Mouse (Mus musculus): ENCODE data around the gene Kctd15. TPM values are rescaled to one million over a fixed set of nuclear protein-coding genes. Genes with fewer than 3 reads are reported as not detected.

Gene Kctd15
- polyA plus RNA-seq, 2 experiments = 0.14 to 1.2 TPM

- Histone ChIP-seq H3K27ac (no peak overlapping the region), H3K4me2 (ENCODE audit: low read depth) (no peak overlapping the region), H3K4me1 (replicated peaks; ENCODE audit: control insufficient read depth in 2 of 2, insufficient read depth in 2 of 2, low read length in 1 of 2) (no peaks in the 10 kb centered on the region; a peak in 1 of 4 replicates), H3K9me3 (ENCODE audit: control insufficient read depth, low read length) (no peaks in the 10 kb centered on the region), H3K27me3 (ENCODE audit: control insufficient read depth, insufficient read depth, low read length) (peaks cover 16% of the 10 kb centered on the region), H3K4me3 (ENCODE audit: insufficient read depth in 1 of 2, low read depth in 2 of 2, low read length in 2 of 2) (no peak overlapping the region), H3K36me3 (replicated peaks; ENCODE audit: control insufficient read depth, insufficient read depth, low read depth) (no peaks in the 10 kb centered on the region), H3K9ac (replicated peaks) (no peak overlapping the region)
- DNase-seq (ENCODE audit: low read depth in 3 of 3, low spot score in 3 of 3) (no peak), ATAC-seq (ENCODE audit: insufficient read depth) (peak; percentile 37; the same call in 1 of the 2 replicates)
- 47% methylated on average over 6 of the region's 6 CpGs for WGBS (ENCODE audit: insufficient replicate concordance)
- TF ChIP-seq EP300 (IDR thresholded peaks at IDR 0.05; ENCODE audit: low read depth) = no peak
- no peak for TF ChIP-seq CTCF (IDR thresholded peaks at IDR 0.05; ENCODE audit: low read depth)
These were observed 3.0 kb upstream of the Kctd15 start for GRCm38 (mm10) chr7:34659386-34660085.

GRCm38 (mm10) chr7:34655086-34655839, 1.3 kb downstream of the Kctd15 start:
- H3K4me1 ChIP-seq (replicated peaks; ENCODE audit: control insufficient read depth in 2 of 2, insufficient read depth in 2 of 2, low read length in 1 of 2) = no peaks in the 10 kb centered on the region; a peak in 1 of 4 replicates
- under 1% methylated on average over 50 of the region's 74 CpGs for WGBS (ENCODE audit: insufficient replicate concordance)
- DNase-seq (ENCODE audit: low read depth in 3 of 3, low spot score in 3 of 3) (peak in 1 of 3 experiments; percentile 30), ATAC-seq (ENCODE audit: insufficient read depth) (peak; percentile 59)
- H3K27ac ChIP-seq = no peak overlapping the region
- no peak overlapping the region for H3K9ac ChIP-seq (replicated peaks)
- peaks cover 38% of the 10 kb centered on the region for H3K27me3 ChIP-seq (ENCODE audit: control insufficient read depth, insufficient read depth, low read length)
- no peaks in the 10 kb centered on the region for H3K9me3 ChIP-seq (ENCODE audit: control insufficient read depth, low read length)
- TF ChIP-seq CTCF (IDR thresholded peaks at IDR 0.05; ENCODE audit: low read depth) (peak; percentile 70), EP300 (IDR thresholded peaks at IDR 0.05; ENCODE audit: low read depth) (no peak)
- H3K4me2 ChIP-seq (ENCODE audit: low read depth) = peak overlapping the region; percentile 62
- H3K4me3 ChIP-seq (ENCODE audit: insufficient read depth in 1 of 2, low read depth in 2 of 2, low read length in 2 of 2) = peak overlapping the region; percentile 41 to 52
- H3K36me3 ChIP-seq (replicated peaks; ENCODE audit: control insufficient read depth, insufficient read depth, low read depth) = no peaks in the 10 kb centered on the region

DNA sequence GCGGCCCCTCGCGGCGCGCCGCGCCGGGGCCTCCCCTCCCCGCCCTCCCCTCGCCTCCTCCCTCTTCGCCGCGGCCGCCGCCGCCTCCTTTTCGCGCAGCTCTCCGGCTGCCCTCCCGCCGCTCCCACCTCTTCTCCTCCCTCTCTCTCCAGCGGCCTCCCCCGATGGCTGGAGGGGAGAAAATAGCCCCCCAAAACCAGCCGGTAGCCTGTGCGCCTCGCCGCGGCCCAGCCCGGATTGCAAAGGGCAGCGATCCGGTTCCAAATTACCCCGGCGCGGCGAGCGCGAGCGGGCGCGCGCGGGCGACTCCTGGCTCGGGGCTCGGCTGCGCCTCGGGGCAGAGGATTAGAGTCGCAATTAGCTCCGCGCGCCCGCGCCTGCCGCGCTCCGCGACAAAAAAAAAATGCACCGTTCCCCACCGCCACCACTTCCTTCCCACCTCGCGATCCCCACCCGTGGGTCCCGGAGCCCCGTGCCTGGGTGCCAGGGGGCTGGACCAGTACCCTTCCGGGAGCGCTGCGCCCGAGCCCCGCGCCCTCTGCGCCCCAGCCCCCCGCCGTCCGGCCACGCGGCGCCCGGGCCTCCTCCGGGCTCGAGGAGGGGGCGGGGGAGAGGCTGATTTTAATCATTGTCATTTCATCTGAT, 2.0 kb downstream of the Kctd15 start:
- TF ChIP-seq CTCF (IDR thresholded peaks at IDR 0.05; ENCODE audit: low read depth) (no peak), EP300 (IDR thresholded peaks at IDR 0.05; ENCODE audit: low read depth) (no peak)
- Histone ChIP-seq H3K4me3 (ENCODE audit: insufficient read depth in 1 of 2, low read depth in 2 of 2, low read length in 2 of 2) (peak overlapping the region; percentile 20 to 52), H3K9ac (replicated peaks) (no peak overlapping the region), H3K36me3 (replicated peaks; ENCODE audit: control insufficient read depth, insufficient read depth, low read depth) (no peaks in the 10 kb centered on the region), H3K4me2 (ENCODE audit: low read depth) (peak overlapping the region; percentile 62), H3K27ac (no peak overlapping the region), H3K9me3 (ENCODE audit: control insufficient read depth, low read length) (no peaks in the 10 kb centered on the region), H3K27me3 (ENCODE audit: control insufficient read depth, insufficient read depth, low read length) (peaks cover 38% of the 10 kb centered on the region), H3K4me1 (replicated peaks; ENCODE audit: control insufficient read depth in 2 of 2, insufficient read depth in 2 of 2, low read length in 1 of 2) (no peaks in the 10 kb centered on the region)
- ATAC-seq (ENCODE audit: insufficient read depth) (peak; percentile 39; the same call in 1 of the 2 replicates), DNase-seq (ENCODE audit: low read depth in 3 of 3, low spot score in 3 of 3) (no peak)
- under 1% methylated on average over 57 of the region's 81 CpGs for WGBS (ENCODE audit: insufficient replicate concordance)

GRCm38 (mm10) chr7:34653731-34654440, 2.6 kb downstream of the Kctd15 start:
- peak overlapping the region; percentile 53 for H3K4me2 ChIP-seq (ENCODE audit: low read depth)
- no peak overlapping the region for H3K9ac ChIP-seq (replicated peaks)
- no peak overlapping the region for H3K27ac ChIP-seq
- no peak for ATAC-seq (ENCODE audit: insufficient read depth)
- H3K4me1 ChIP-seq (replicated peaks; ENCODE audit: control insufficient read depth in 2 of 2, insufficient read depth in 2 of 2, low read length in 1 of 2) = no peaks in the 10 kb centered on the region
- no peak for DNase-seq (ENCODE audit: low read depth in 3 of 3, low spot score in 3 of 3)
- H3K9me3 ChIP-seq (ENCODE audit: control insufficient read depth, low read length) = no peaks in the 10 kb centered on the region
- peak overlapping the region; percentile 15 to 52 for H3K4me3 ChIP-seq (ENCODE audit: insufficient read depth in 1 of 2, low read depth in 2 of 2, low read length in 2 of 2)
- 1% methylated on average over 55 of the region's 64 CpGs for WGBS (ENCODE audit: insufficient replicate concordance)
- peaks cover 38% of the 10 kb centered on the region for H3K27me3 ChIP-seq (ENCODE audit: control insufficient read depth, insufficient read depth, low read length)
- TF ChIP-seq CTCF (IDR thresholded peaks at IDR 0.05; ENCODE audit: low read depth) (no peak), EP300 (IDR thresholded peaks at IDR 0.05; ENCODE audit: low read depth) (no peak)
- no peaks in the 10 kb centered on the region for H3K36me3 ChIP-seq (replicated peaks; ENCODE audit: control insufficient read depth, insufficient read depth, low read depth)
